Mouse (Mus musculus): Measurements from ENCODE around the gene Htra1.

- no peak for TF ChIP-seq CTCF (IDR thresholded peaks at IDR 0.05; ENCODE audit: low read depth, low read length)
- TF ChIP-seq POLR2A (IDR thresholded peaks at IDR 0.05; ENCODE audit: insufficient read depth, low read length), result no peak
Measured at GRCm38 (mm10) chr7:130902929-130903328, 33.0 kb upstream of the Htra1 start.
